Mouse (Mus musculus) erythroblast, embryonic 14.5 days (primary cell): ENCODE measurements around the gene Adamts7.

Experiments used
- GATA1 ChIP-seq: IDR thresholded peaks from 2 replicates; pipeline ENCODE4 v1.6.1; 2012; ENCODE audit warnings: low read length, inconsistent platforms, mixed read lengths
- TAL1 ChIP-seq: IDR thresholded peaks from 3 replicates; pipeline ENCODE4 v1.6.1; 2012; ENCODE audit warnings: low read length, inconsistent platforms, mixed read lengths

GRCm38 (mm10) chr9:90226742-90227096, 63.9 kb downstream of the Adamts7 start:
- TF ChIP-seq GATA1, result no peak
- TF ChIP-seq TAL1, result no peak
